Mouse (Mus musculus): ENCODE results near the gene Fto.

DNA sequence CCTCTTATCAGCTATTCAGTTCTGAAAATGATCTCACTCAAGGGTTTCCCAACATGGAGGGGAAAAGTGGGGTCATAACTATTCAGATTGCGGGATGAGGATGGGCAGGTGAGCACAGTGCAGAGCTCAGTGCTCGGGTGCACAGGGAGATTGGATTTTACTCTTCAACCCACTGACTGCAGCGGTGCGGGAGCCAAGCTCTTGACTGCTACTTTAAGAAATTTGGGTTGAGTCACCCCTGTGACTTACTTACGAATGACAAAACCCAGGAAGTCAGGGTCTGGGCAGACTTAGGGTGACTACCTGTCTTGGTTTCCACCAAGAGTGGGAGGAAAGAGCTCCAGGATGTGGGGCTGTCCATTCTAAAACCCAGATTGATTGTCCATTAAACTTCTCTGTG lies 142.3 kb downstream of the Fto start:
- TF ChIP-seq EP300 (IDR thresholded peaks at IDR 0.05; ENCODE audit: low read depth) (no peak), CTCF (IDR thresholded peaks at IDR 0.05; ENCODE audit: low read depth) (no peak)
